Mouse (Mus musculus) forebrain, embryonic 15.5 days (tissue): ENCODE results near the gene Olfr1201. TPM values are rescaled to one million over a fixed set of nuclear protein-coding genes. Genes with fewer than 3 reads are reported as not detected.

Experiments used
- ATAC-seq: fragments of 200-750 bp; cut with Nextera tagmentation; replicated peaks from 2 replicates; pipeline ENCODE4 v1.8.0; 2017; ENCODE audit warnings: mild to moderate bottlenecking, moderate TSS enrichment, moderate library complexity
- H3K27ac ChIP-seq: fragments of 300-500 bp; sonication (generic); replicated peaks from 2 replicates; pipeline ENCODE4 v1.5.1; 2015; ENCODE audit warnings: mild to moderate bottlenecking, inconsistent platforms
- H3K27me3 ChIP-seq: fragments of 300-500 bp; sonication (generic); 2 replicates; pipeline ENCODE4 v1.6.1; 2015; ENCODE audit warnings: inconsistent platforms
- H3K36me3 ChIP-seq: fragments of 300-500 bp; sonication (generic); 2 replicates; pipeline ENCODE4 v1.6.1; 2015; ENCODE audit warnings: mild to moderate bottlenecking, inconsistent platforms
- H3K4me1 ChIP-seq: fragments of 300-500 bp; sonication (generic); 2 replicates; pipeline ENCODE4 v1.6.1; 2015; ENCODE audit warnings: inconsistent platforms
- H3K4me2 ChIP-seq: fragments of 300-500 bp; sonication (generic); replicated peaks from 2 replicates; pipeline ENCODE4 v1.6.1; 2015; ENCODE audit warnings: mild to moderate bottlenecking, inconsistent platforms
- H3K4me3 ChIP-seq: fragments of 300-500 bp; sonication (generic); 2 replicates; pipeline ENCODE4 v1.5.1; 2015; ENCODE audit warnings: mild to moderate bottlenecking, inconsistent platforms
- H3K9ac ChIP-seq: fragments of 300-500 bp; sonication (generic); replicated peaks from 2 replicates; pipeline ENCODE4 v1.6.1; 2015; ENCODE audit warnings: mild to moderate bottlenecking, inconsistent platforms
- H3K9me3 ChIP-seq: fragments of 300-500 bp; sonication (generic); 2 replicates; pipeline ENCODE4 v1.6.1; 2016; ENCODE audit warnings: inconsistent platforms
- WGBS: fragments of 180-500 bp; shearing (Covaris S2); methylation state at CpG from one replicate; pipeline ENCODE4 v1.1.7; 2015; ENCODE audit warnings: mixed read lengths; 5-methylcytosine and 5-hydroxymethylcytosine counted together
- polyA plus RNA-seq: library from polyadenylated mRNA; unstranded; fragments of >200 nt; fragmentation: Nextera tagmentation; extraction: Ambion mirVana; gene quantifications from 2 replicates; pipeline ENCODE4 v1.2.1, GENCODE M21; 2015

The Olfr1201 gene
- polyA plus RNA-seq: not detected in 2 replicates

- Histone ChIP-seq H3K36me3 (no peaks in the 10 kb centered on the region), H3K4me1 (no peaks in the 10 kb centered on the region), H3K27ac (no peak within 1 kb of the TSS), H3K27me3 (no peaks in the 10 kb centered on the region), H3K9me3 (no peaks in the 10 kb centered on the region), H3K4me3 (no peak within 1 kb of the TSS), H3K4me2 (no peak within 1 kb of the TSS), H3K9ac (no peak within 1 kb of the TSS)
- no peak for ATAC-seq
- WGBS: 88% methylated on average over 6 of the region's 6 CpGs
Measured at GRCm38 (mm10) chr2:88792736-88793135, at the start of gene Olfr1201. Olfr1201 (plus strand) TSS chr2:88793036.

GRCm38 (mm10) chr2:88743379-88743778 is 49.5 kb upstream of the Olfr1201 start:
- Histone ChIP-seq H3K36me3 (no peaks in the 10 kb centered on the region), H3K9me3 (no peaks in the 10 kb centered on the region), H3K4me3 (no peak overlapping the region), H3K27me3 (no peaks in the 10 kb centered on the region), H3K4me2 (no peak overlapping the region), H3K4me1 (no peaks in the 10 kb centered on the region), H3K27ac (no peak overlapping the region), H3K9ac (no peak overlapping the region)
- whole genome bisulfite sequencing: 59% methylated on average over 3 of the region's 3 CpGs
- no peak for ATAC-seq

DNA sequence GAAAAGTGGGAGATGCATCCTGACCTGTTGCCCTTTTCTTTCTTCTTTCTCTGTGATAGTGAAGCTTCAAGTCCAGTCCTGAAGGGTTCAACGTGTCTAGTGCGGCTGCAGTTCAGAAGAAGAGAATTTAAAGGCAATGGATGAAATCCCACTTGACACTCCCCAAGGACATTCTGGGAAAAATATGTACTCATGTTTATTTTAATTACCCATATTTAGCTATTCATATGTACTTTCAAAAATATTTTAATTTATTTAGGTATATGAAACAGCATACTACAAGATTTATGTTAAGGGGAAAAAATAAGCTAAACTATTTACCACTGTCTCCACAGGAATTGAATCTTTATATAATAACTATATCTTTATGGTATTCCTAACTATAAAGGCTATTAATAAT is 41.6 kb upstream of the Olfr1201 start, which contains the start of gene Olfr1198:
Olfr1198 (minus strand) TSS at position 101 of the 400 bp plus-strand sequence.
- H3K27ac ChIP-seq: no peak within 1 kb of the TSS
- H3K9ac ChIP-seq: no peak within 1 kb of the TSS
- no peaks in the 10 kb centered on the region for H3K4me1 ChIP-seq
- no peaks in the 10 kb centered on the region for H3K9me3 ChIP-seq
- 93% methylated on average over 2 of the region's 2 CpGs for WGBS
- H3K36me3 ChIP-seq: no peaks in the 10 kb centered on the region
- no peak for ATAC-seq
- no peak within 1 kb of the TSS for H3K4me2 ChIP-seq
- H3K27me3 ChIP-seq: no peaks in the 10 kb centered on the region
- no peak within 1 kb of the TSS for H3K4me3 ChIP-seq

DNA sequence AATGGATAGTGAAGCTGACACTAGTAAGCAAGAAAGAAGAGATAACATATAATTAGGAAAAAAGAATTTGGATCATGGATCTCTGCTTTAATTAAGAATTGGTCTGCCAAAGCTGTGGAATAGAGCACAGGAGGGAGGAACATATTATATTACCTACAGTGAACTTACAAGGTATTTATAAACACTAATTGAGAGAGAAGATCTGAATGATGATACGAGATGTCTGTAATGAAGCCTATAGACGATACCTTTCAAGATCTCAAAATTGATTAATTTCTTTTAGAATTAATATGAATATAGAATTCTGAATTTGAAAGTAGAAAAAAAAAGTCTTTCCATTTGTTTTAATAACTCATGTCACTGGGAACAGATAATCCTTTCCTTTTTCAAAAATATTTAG is 32.5 kb upstream of the Olfr1201 start, which contains the start of gene Olfr1199:
Olfr1199 (minus strand) TSS at position 101 of the 400 bp plus-strand sequence.
- no peaks in the 10 kb centered on the region for H3K9me3 ChIP-seq
- no peak for ATAC-seq
- no peaks in the 10 kb centered on the region for H3K36me3 ChIP-seq
- H3K4me2 ChIP-seq: no peak within 1 kb of the TSS
- H3K27ac ChIP-seq: no peak within 1 kb of the TSS
- no peaks in the 10 kb centered on the region for H3K27me3 ChIP-seq
- H3K4me3 ChIP-seq: no peak within 1 kb of the TSS
- H3K9ac ChIP-seq: no peak within 1 kb of the TSS
- 92% methylated on average over 2 of the region's 2 CpGs for WGBS
- H3K4me1 ChIP-seq: no peaks in the 10 kb centered on the region

DNA sequence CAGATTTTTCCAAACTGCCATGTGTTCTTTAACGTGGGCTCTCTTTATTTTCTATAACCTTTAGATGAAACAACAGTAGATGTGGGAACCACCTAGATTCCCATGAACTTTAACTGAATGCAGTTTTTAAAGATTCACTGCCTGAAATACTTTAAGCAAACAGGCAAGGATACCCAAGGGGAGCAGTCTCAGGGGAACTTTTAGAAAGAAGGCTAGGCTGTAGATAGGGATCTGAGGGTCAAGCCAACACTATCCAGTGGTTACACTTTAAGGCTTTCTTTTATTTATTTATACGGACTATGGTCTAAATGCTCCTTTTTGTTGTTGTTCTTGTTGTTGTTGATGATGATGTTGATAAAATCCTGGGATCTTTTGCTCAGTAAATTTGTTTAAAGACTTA is 22.4 kb upstream of the Olfr1201 start, which contains the start of gene Olfr1200:
Olfr1200 (minus strand) TSS at position 101 of the 400 bp plus-strand sequence.
- WGBS: 82% methylated on average over 2 of the region's 2 CpGs
- no peak within 1 kb of the TSS for H3K4me2 ChIP-seq
- ATAC-seq: no peak
- no peaks in the 10 kb centered on the region for H3K27me3 ChIP-seq
- no peak within 1 kb of the TSS for H3K27ac ChIP-seq
- no peaks in the 10 kb centered on the region for H3K36me3 ChIP-seq
- H3K9me3 ChIP-seq: no peaks in the 10 kb centered on the region
- H3K4me1 ChIP-seq: no peaks in the 10 kb centered on the region
- no peak within 1 kb of the TSS for H3K4me3 ChIP-seq
- H3K9ac ChIP-seq: no peak within 1 kb of the TSS

GRCm38 (mm10) chr2:88814196-88814595 is 21.4 kb downstream of the Olfr1201 start, which contains the start of gene Olfr1202:
Olfr1202 (plus strand) TSS chr2:88814496.
- Histone ChIP-seq H3K27me3 (no peaks in the 10 kb centered on the region), H3K36me3 (no peaks in the 10 kb centered on the region), H3K27ac (no peak within 1 kb of the TSS), H3K9me3 (no peaks in the 10 kb centered on the region), H3K4me1 (no peaks in the 10 kb centered on the region), H3K4me2 (no peak within 1 kb of the TSS), H3K9ac (no peak within 1 kb of the TSS), H3K4me3 (no peak within 1 kb of the TSS)
- 71% methylated on average over 1 of the region's 1 CpGs for WGBS
- ATAC-seq: no peak

DNA sequence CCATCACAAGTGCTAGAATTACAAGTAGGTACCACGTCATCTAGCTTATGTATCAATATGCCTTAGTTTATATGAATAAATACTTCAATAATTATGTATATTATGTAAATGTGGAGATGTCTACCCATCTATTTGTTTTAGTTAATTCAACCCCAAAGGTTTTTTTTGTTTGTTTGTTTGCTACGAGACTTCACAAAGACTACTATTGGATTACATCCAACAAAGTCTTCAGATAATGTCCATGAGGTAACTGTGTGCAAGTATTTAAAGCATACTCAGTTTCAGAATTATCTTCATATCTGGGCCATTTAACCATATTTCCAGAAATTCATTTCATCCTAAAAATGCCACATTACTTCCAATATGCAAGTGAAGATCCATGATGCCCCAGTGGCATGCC is 36.6 kb downstream of the Olfr1201 start, which contains the start of gene Olfr1205:
Olfr1205 (plus strand) TSS at position 301 of the 400 bp plus-strand sequence.
- H3K4me1 ChIP-seq: no peaks in the 10 kb centered on the region
- 87% methylated on average over 2 of the region's 2 CpGs for WGBS
- H3K27me3 ChIP-seq: no peaks in the 10 kb centered on the region
- H3K9ac ChIP-seq: no peak within 1 kb of the TSS
- no peak within 1 kb of the TSS for H3K4me2 ChIP-seq
- H3K9me3 ChIP-seq: no peaks in the 10 kb centered on the region
- no peak within 1 kb of the TSS for H3K4me3 ChIP-seq
- ATAC-seq: no peak
- H3K36me3 ChIP-seq: no peaks in the 10 kb centered on the region
- H3K27ac ChIP-seq: no peak within 1 kb of the TSS

DNA sequence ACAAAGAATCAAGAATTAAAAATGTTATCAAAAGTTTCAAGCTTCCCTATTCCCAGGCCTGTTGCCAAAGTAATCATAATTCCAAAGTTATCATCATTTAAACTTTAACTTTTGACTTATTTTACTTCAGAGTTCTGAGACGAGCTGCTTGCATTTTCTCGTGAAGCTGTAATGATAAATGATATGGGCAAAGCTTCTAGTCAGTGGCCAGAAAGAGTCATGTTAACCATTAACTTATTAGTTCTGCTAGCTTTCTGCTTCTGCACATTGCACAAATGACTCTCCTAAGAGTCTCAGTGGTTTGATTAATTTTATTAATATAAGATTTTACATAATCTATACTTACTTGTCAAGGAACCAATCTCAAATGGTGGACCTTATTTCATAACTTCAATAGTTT is 45.6 kb downstream of the Olfr1201 start:
- H3K27ac ChIP-seq: no peak overlapping the region
- 92% methylated on average over 2 of the region's 2 CpGs for WGBS
- no peak overlapping the region for H3K9ac ChIP-seq
- no peaks in the 10 kb centered on the region for H3K36me3 ChIP-seq
- H3K4me3 ChIP-seq: no peak overlapping the region
- no peaks in the 10 kb centered on the region for H3K27me3 ChIP-seq
- H3K4me1 ChIP-seq: no peaks in the 10 kb centered on the region
- no peaks in the 10 kb centered on the region for H3K9me3 ChIP-seq
- no peak for ATAC-seq
- H3K4me2 ChIP-seq: no peak overlapping the region

Other genes with a start within 250 kb of the Olfr1201 start
- not detected in 2 replicates for gene Olfr1188, start 236.1 kb upstream of the Olfr1201 start, polyA plus RNA-seq
- gene Olfr1189, start 206.6 kb upstream of the Olfr1201 start, polyA plus RNA-seq: not detected in 2 replicates
- not detected in 2 replicates for gene Olfr1191-ps1, start 152.5 kb upstream of the Olfr1201 start, polyA plus RNA-seq
- not detected in 2 replicates for gene Olfr1192-ps1, start 144.5 kb upstream of the Olfr1201 start, polyA plus RNA-seq
- not detected in 2 replicates for gene Olfr1193, start 117.4 kb upstream of the Olfr1201 start, polyA plus RNA-seq
- not detected in 2 replicates for gene Olfr1195, start 103.8 kb upstream of the Olfr1201 start, polyA plus RNA-seq
- not detected in 2 replicates for gene Olfr1196, start 88.4 kb upstream of the Olfr1201 start, polyA plus RNA-seq
- not detected in 2 replicates for gene Olfr1197, start 60.7 kb upstream of the Olfr1201 start, polyA plus RNA-seq
- gene Olfr1198, start 41.7 kb upstream of the Olfr1201 start, polyA plus RNA-seq: not detected in 2 replicates
- gene Olfr1199, start 32.6 kb upstream of the Olfr1201 start, polyA plus RNA-seq: not detected in 2 replicates
- not detected in 2 replicates for gene Olfr1200, start 22.5 kb upstream of the Olfr1201 start, polyA plus RNA-seq
- gene Olfr1202, start 21.5 kb downstream of the Olfr1201 start, polyA plus RNA-seq: not detected in 2 replicates
- gene Olfr1205, start 36.7 kb downstream of the Olfr1201 start, polyA plus RNA-seq: not detected in 2 replicates
- not detected in 2 replicates for gene Olfr1204, start 56.3 kb downstream of the Olfr1201 start, polyA plus RNA-seq
- not detected in 2 replicates for gene Olfr1206, start 70.2 kb downstream of the Olfr1201 start, polyA plus RNA-seq
- gene Olfr1208, start 109.3 kb downstream of the Olfr1201 start, polyA plus RNA-seq: not detected in 2 replicates
- not detected in 2 replicates for gene Olfr1209, start 122.1 kb downstream of the Olfr1201 start, polyA plus RNA-seq
- gene Olfr1211, start 145.1 kb downstream of the Olfr1201 start, polyA plus RNA-seq: not detected in 2 replicates
- gene Olfr1212, start 160.9 kb downstream of the Olfr1201 start, polyA plus RNA-seq: not detected in 2 replicates
- gene Gm13762, start 187.2 kb downstream of the Olfr1201 start, polyA plus RNA-seq: not detected in 2 replicates
- not detected in 2 replicates for gene Olfr1214, start 199.6 kb downstream of the Olfr1201 start, polyA plus RNA-seq
- not detected in 2 replicates for gene Olfr1215, start 213.9 kb downstream of the Olfr1201 start, polyA plus RNA-seq
- gene Olfr1216, start 225.3 kb downstream of the Olfr1201 start, polyA plus RNA-seq: not detected in 2 replicates
- not detected in 2 replicates for gene Olfr1217, start 239.0 kb downstream of the Olfr1201 start, polyA plus RNA-seq